Mouse (Mus musculus) cerebellum, adult 2 months (tissue): ENCODE data around the gene Marveld3. TPM values are rescaled to one million over a fixed set of nuclear protein-coding genes. Genes with fewer than 3 reads are reported as not detected.

ENCODE experiments used
- DNase-seq, 2 experiments: peaks; one replicate each; pipeline ENCODE4 v3.0.0; 2021
- H3K27ac ChIP-seq: fragments of 200-500 bp; 2 replicates; pipeline ENCODE4 v1.5.1; 2012; ENCODE audit warnings: low read length, control low read depth, inconsistent platforms; ENCODE audit not compliant: insufficient read depth
- H3K27me3 ChIP-seq: fragments of 200-500 bp; 2 replicates; pipeline ENCODE4 v1.6.1; 2012; ENCODE audit warnings: inconsistent platforms, mild to moderate bottlenecking, low read length, moderate library complexity; ENCODE audit not compliant: control insufficient read depth, insufficient read depth
- H3K4me1 ChIP-seq: fragments of 200-500 bp; 2 replicates; pipeline ENCODE4 v1.6.1; 2011; ENCODE audit warnings: low read length; ENCODE audit not compliant: control insufficient read depth, insufficient read depth
- H3K4me3 ChIP-seq: fragments of 200-500 bp; replicated peaks from 2 replicates; pipeline ENCODE3; 2011; ENCODE audit warnings: mild to moderate bottlenecking, low read depth, low read length, control low read depth; ENCODE audit not compliant: insufficient read depth
- CTCF ChIP-seq: fragments of 200-500 bp; IDR thresholded peaks from 2 replicates; pipeline ENCODE4 v1.5.1; 2011; ENCODE audit warnings: low read depth, mild to moderate bottlenecking, control low read depth, low read length, moderate library complexity, borderline replicate concordance; ENCODE audit not compliant: insufficient read depth
- POLR2A ChIP-seq: fragments of 200-500 bp; IDR thresholded peaks from 2 replicates; pipeline ENCODE4 v1.6.1; 2011; ENCODE audit warnings: low read length, control low read depth, borderline replicate concordance; ENCODE audit not compliant: insufficient read depth
- WGBS: fragments of 180-500 bp; shearing (Covaris S2); methylation state at CpG from one replicate; pipeline ENCODE4 v1.1.7; 2018; 5-methylcytosine and 5-hydroxymethylcytosine counted together
- polyA plus RNA-seq: library from polyadenylated mRNA; depleted of rRNA; stranded (reverse); fragments of >200 nt; gene quantifications from 2 replicates; pipeline ENCODE4 v1.2.3, GENCODE M21; 2012; rRNA removed

The Marveld3 gene
- polyA plus RNA-seq, 1 experiment, result 0.21 TPM

- peaks cover 5% of the 10 kb centered on the region; the same call in 1 of the 2 replicates for H3K4me1 ChIP-seq
- 84% methylated on average over 3 of the region's 3 CpGs for WGBS
- no peak for DNase-seq
These were observed 55.1 kb downstream of the Marveld3 start for GRCm38 (mm10) chr8:109906907-109907306.

DNA sequence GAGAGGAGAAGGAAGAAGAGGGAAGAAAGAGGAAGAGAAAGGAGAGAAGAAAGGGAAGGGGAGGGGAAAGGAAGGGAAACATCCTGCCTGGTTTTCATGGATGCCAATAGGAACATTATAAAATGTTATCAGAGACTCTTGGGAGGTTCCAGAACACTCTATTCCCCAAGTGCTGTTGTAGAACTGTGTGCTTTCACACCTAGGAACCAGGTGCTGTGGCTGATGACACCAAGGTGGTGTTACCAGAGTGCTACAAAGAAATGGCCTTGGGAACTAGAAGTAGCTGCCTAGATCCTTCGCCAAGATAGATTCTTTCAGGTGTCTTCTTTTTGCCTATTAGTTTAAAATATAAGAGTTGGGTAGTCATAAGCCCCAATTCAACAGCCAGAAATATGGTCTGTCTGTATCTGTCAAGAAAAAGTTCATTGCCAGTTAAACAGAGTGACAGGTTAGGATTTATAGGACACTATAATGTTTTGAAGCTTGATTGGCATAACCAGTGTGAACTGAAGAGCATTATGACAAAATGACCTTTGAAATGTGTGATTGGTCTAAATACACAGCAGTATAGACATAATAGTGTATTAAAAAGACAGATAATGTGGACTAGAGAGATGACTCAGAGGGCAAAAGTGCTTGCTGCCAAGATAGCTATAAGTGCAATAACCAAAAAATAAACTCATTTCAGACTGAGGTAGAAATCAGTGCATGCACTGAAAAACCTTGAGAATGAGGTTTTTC lies 56.9 kb downstream of the Marveld3 start:
- 98% methylated on average over 1 of the region's 1 CpGs for WGBS
- Histone ChIP-seq H3K4me1 (peaks cover 5% of the 10 kb centered on the region; the same call in 1 of the 2 replicates), H3K27me3 (no peaks in the 10 kb centered on the region), H3K27ac (no peak overlapping the region), H3K4me3 (no peak overlapping the region)
- no peak for DNase-seq
- TF ChIP-seq POLR2A (no peak), CTCF (no peak)

More at GRCm38 (mm10) chr8:109906907-109907306, 55.1 kb downstream of the Marveld3 start:
- TF ChIP-seq POLR2A (no peak), CTCF (no peak)
- Histone ChIP-seq H3K4me3 (no peak overlapping the region), H3K27ac (no peak overlapping the region), H3K27me3 (no peaks in the 10 kb centered on the region)

GRCm38 (mm10) chr8:109903909-109904469 lies 58.0 kb downstream of the Marveld3 start:
- Histone ChIP-seq H3K4me1 (peaks cover 5% of the 10 kb centered on the region; the same call in 1 of the 2 replicates), H3K4me3 (no peak overlapping the region), H3K27me3 (no peaks in the 10 kb centered on the region), H3K27ac (no peak overlapping the region)
- DNase-seq, result peak in 1 of 2 experiments; percentile 42
- 35% methylated on average over 10 of the region's 10 CpGs for WGBS
- no peak for TF ChIP-seq POLR2A
- no peak for TF ChIP-seq CTCF

- Histone ChIP-seq H3K27me3 (no peaks in the 10 kb centered on the region), H3K4me1 (peaks cover 5% of the 10 kb centered on the region; the same call in 1 of the 2 replicates), H3K4me3 (no peak overlapping the region), H3K27ac (no peak overlapping the region)
- no peak for DNase-seq
- no peak for TF ChIP-seq CTCF
- no peak for TF ChIP-seq POLR2A
These were observed 59.6 kb downstream of the Marveld3 start for GRCm38 (mm10) chr8:109902379-109902778.

Other genes with a start within 250 kb of the Marveld3 start
- gene Atxn1l, start 224.5 kb downstream of the Marveld3 start, polyA plus RNA-seq, result 14.6 and 16.0 TPM in 2 replicates
- gene Ap1g1, start 183.6 kb downstream of the Marveld3 start, polyA plus RNA-seq, result 74.4 and 80.0 TPM in 2 replicates
- gene Phlpp2, start 93.7 kb downstream of the Marveld3 start, polyA plus RNA-seq, result 19.2 TPM in 2 replicates
- gene Tat, start 28.2 kb upstream of the Marveld3 start, polyA plus RNA-seq, result 0.05 TPM in 1 of 2 replicates, not detected in the other
- gene Chst4, start 77.5 kb upstream of the Marveld3 start, polyA plus RNA-seq, result not detected in 2 replicates
- gene Zfp612, start 117.5 kb upstream of the Marveld3 start, polyA plus RNA-seq, result 41.3 and 41.9 TPM in 2 replicates
- gene Gm21964, start 139.0 kb upstream of the Marveld3 start, polyA plus RNA-seq, result not detected in 2 replicates
- gene Gm17720, start 140.6 kb upstream of the Marveld3 start, polyA plus RNA-seq, result not detected in 2 replicates
- 542 and 550 TPM in 2 replicates for gene Calb2, start 206.0 kb upstream of the Marveld3 start, polyA plus RNA-seq